Mouse (Mus musculus) limb, embryonic 14.5 days (tissue): Measurements from ENCODE around the gene Ptpdc1. TPM values are rescaled to one million over a fixed set of nuclear protein-coding genes. Genes with fewer than 3 reads are reported as not detected.

Experiments used
- ATAC-seq: fragments of 200-750 bp; cut with Nextera tagmentation; 2 replicates; pipeline ENCODE4 v1.8.0; 2017; ENCODE audit warnings: low read depth, moderate number of reproducible peaks, moderate TSS enrichment; ENCODE audit not compliant: low FRiP score
- DNase-seq: peaks from one replicate; pipeline ENCODE4 v3.0.0-alpha.2; 2015; ENCODE audit warnings: low spot score
- H3K27ac ChIP-seq: fragments of 300-500 bp; sonication (generic); replicated peaks from 2 replicates; pipeline ENCODE4 v1.5.1; 2014; ENCODE audit warnings: low read depth, mild to moderate bottlenecking, low read length, moderate library complexity, mixed read lengths
- H3K27me3 ChIP-seq: fragments of 300-500 bp; sonication (generic); 2 replicates; pipeline ENCODE4 v1.6.1; 2014; ENCODE audit warnings: low read length, mixed read lengths; ENCODE audit not compliant: control insufficient read depth, insufficient read depth
- H3K36me3 ChIP-seq: fragments of 300-500 bp; sonication (generic); 2 replicates; pipeline ENCODE4 v1.6.1; 2014; ENCODE audit warnings: mild to moderate bottlenecking, low read length, moderate library complexity, mixed read lengths; ENCODE audit not compliant: control insufficient read depth, insufficient read depth
- H3K4me1 ChIP-seq: fragments of 300-500 bp; sonication (generic); 2 replicates; pipeline ENCODE4 v1.6.1; 2014; ENCODE audit warnings: antibody characterized with exemption, low read length, mixed read lengths; ENCODE audit not compliant: control insufficient read depth, insufficient read depth
- H3K4me2 ChIP-seq: fragments of 300-500 bp; sonication (generic); replicated peaks from 2 replicates; pipeline ENCODE4 v1.6.1; 2014; ENCODE audit warnings: low read depth, mild to moderate bottlenecking, low read length, moderate library complexity; ENCODE audit not compliant: severe bottlenecking
- H3K4me3 ChIP-seq: fragments of 300-500 bp; sonication (generic); replicated peaks from 2 replicates; pipeline ENCODE4 v1.5.1; 2014; ENCODE audit warnings: low read length
- H3K9ac ChIP-seq: fragments of 300-500 bp; sonication (generic); 2 replicates; pipeline ENCODE4 v1.6.1; 2014; ENCODE audit warnings: mild to moderate bottlenecking, low read depth, low read length, moderate library complexity; ENCODE audit not compliant: severe bottlenecking
- H3K9me3 ChIP-seq: fragments of 300-500 bp; sonication (generic); 2 replicates; pipeline ENCODE4 v1.6.1; 2016; ENCODE audit warnings: low read length; ENCODE audit not compliant: control insufficient read depth
- POLR2A ChIP-seq: fragments of 200-500 bp; IDR thresholded peaks from 2 replicates; pipeline ENCODE4 v1.8.0; 2012; ENCODE audit warnings: inconsistent platforms, mild to moderate bottlenecking, moderate library complexity, borderline replicate concordance; ENCODE audit not compliant: insufficient read depth, insufficient read length; ENCODE audit errors: extremely low read depth
- WGBS: fragments of 180-500 bp; shearing (Covaris S2); extraction: QIAGEN DNeasy Blood & Tissue Kit; methylation state at CpG from one replicate; pipeline ENCODE4 v1.1.7; 2014; 5-methylcytosine and 5-hydroxymethylcytosine counted together
- microRNA counts: library from miRNA; unstranded; fragments of <30 nt; microRNA quantifications from one replicate; lab custom pipeline; 2016
- microRNA-seq: library from miRNA; unstranded; fragments of <30 nt; microRNA quantifications from one replicate; pipeline ENCODE4, GENCODE M21; 2016
- polyA plus RNA-seq, 2 experiments: library from polyadenylated mRNA; depleted of rRNA in 1 of 2; stranded (reverse) in 1 of 2; unstranded in 1 of 2; fragments of >200 nt; fragmentation: Nextera tagmentation in 1 of 2; extraction: Ambion mirVana in 1 of 2; gene quantifications; 2 replicates each; pipeline versions ENCODE4 v1.2.1 to v1.2.3; 2012 to 2014

Ptpdc1 gene
- polyA plus RNA-seq, 2 experiments = 16.3 to 20.2 TPM

DNA sequence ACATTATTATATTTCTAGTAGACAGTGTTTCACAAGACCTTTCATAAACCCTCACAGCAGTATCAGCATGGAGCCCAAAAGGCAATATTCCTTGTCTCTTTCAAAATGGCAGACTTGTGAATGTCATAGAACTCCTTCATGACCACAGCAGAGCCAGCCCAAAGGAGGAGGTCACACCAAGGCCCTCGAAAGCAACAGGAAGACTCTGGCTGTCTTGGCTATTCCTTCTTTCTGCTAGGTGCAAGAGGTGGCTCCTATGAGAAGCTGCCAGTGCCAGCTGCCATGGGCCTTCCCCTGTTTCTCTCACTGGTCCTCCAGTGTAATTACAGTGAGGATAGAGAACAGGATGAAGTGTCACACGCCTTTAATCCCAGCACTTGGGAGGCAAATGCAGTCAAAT, 96.4 kb downstream of the Ptpdc1 start:
- Histone ChIP-seq H3K9ac (no peak overlapping the region), H3K9me3 (no peaks in the 10 kb centered on the region), H3K27ac (no peak overlapping the region), H3K4me3 (no peak overlapping the region), H3K4me1 (no peaks in the 10 kb centered on the region), H3K27me3 (no peaks in the 10 kb centered on the region), H3K4me2 (no peak overlapping the region), H3K36me3 (0 out of 2 replicates have a peak, but pooled peaks cover 2% of the 10 kb centered on the region)
- no peak for TF ChIP-seq POLR2A
- ATAC-seq = 0 out of 2 replicates have a peak, but pooled peaks have one; percentile 17
- WGBS = 30% methylated on average over 2 of the region's 2 CpGs
- DNase-seq = no peak

DNA sequence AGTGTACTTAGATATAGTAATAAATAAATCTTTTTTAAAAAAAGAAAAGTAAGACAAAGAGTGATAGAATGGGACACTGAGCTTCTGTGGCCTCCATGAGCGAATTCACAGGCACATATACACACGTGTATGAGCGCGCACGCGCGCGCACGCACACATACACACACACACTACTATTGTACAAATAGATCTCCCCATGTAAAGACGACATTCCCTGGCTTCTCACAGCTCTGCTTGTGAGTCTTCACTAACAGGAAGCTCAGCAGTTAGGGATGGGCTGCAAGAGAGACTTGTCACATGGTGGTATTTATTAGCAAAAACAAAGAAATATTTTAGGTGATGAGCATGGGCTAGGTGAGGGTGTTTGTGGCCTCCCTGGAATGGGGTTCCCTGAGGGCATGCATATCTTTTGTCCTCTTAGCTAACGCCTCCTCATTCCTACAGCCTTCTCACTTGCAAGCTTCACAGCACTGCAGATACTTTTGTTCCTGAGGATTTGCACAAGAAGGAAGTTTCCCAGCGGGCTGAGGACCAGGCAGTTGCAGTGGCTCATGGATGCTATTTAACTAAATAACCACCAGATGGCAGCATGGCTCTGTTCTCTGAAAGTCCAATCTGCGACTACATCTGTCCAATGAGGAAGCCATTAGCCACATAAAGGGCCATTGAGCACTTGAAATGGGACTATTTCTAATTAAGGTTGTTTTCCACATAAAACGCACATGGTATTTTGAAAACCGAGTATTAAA, 97.2 kb downstream of the Ptpdc1 start:
- Histone ChIP-seq H3K9me3 (no peaks in the 10 kb centered on the region), H3K9ac (no peak overlapping the region), H3K36me3 (no peaks in the 10 kb centered on the region), H3K27me3 (no peaks in the 10 kb centered on the region), H3K4me2 (no peak overlapping the region), H3K27ac (no peak overlapping the region), H3K4me3 (no peak overlapping the region), H3K4me1 (no peaks in the 10 kb centered on the region)
- ATAC-seq (peak; percentile 49), DNase-seq (peak; percentile 94)
- TF ChIP-seq POLR2A = no peak
- 55% methylated on average over 15 of the region's 15 CpGs for WGBS

MicroRNAs within 50 kb of the gene (microRNA counts, 519-probe panel; counts per million panel counts)
- microRNA mmu-let-7a (lab: Ali Mortazavi, UCI) (5,244 counts per million, percentile 98 among the panel's probes with 10 or more counts), microRNA mmu-let-7d (lab: Ali Mortazavi, UCI) (5,230 counts per million, percentile 97 among the panel's probes with 10 or more counts), microRNA mmu-let-7f (lab: Ali Mortazavi, UCI) (4,566 counts per million, percentile 91 among the panel's probes with 10 or more counts)

Small RNA genes within 50 kb of the gene (microRNA-seq; reads per million reads assigned to microRNA genes)
- gene Gm24111 (not detected), gene Mirlet7a-1 (139 reads per million, percentile 50 among the genes with 10 or more reads in this experiment), gene Mirlet7d (7,731 reads per million, percentile 92 among the genes with 10 or more reads in this experiment), gene Mirlet7f-1 (not detected)

Other genes starting within 250 kb of the Ptpdc1 start
- 8.6 and 11.5 TPM in 2 replicates for gene Zfp169, start 112.2 kb downstream of the Ptpdc1 start, polyA plus RNA-seq (2012; rRNA removed)
- gene Zfp169, start 112.2 kb downstream of the Ptpdc1 start, polyA plus RNA-seq (2014; fragmentation: Nextera tagmentation; extraction: Ambion mirVana) = 5.6 and 7.6 TPM in 2 replicates
- gene A830005F24Rik, start 112.1 kb downstream of the Ptpdc1 start, polyA plus RNA-seq (2012; rRNA removed) = 0.26 and 1.6 TPM in 2 replicates
- 1.2 and 1.8 TPM in 2 replicates for gene A830005F24Rik, start 112.1 kb downstream of the Ptpdc1 start, polyA plus RNA-seq (2014; fragmentation: Nextera tagmentation; extraction: Ambion mirVana)
- gene Barx1, start 37.3 kb upstream of the Ptpdc1 start, polyA plus RNA-seq (2012; rRNA removed) = 10.0 and 11.3 TPM in 2 replicates
- 5.4 and 8.7 TPM in 2 replicates for gene Barx1, start 37.3 kb upstream of the Ptpdc1 start, polyA plus RNA-seq (2014; fragmentation: Nextera tagmentation; extraction: Ambion mirVana)
- 40.3 and 41.9 TPM in 2 replicates for gene Phf2, start 245.5 kb upstream of the Ptpdc1 start, polyA plus RNA-seq (2012; rRNA removed)
- gene Phf2, start 245.5 kb upstream of the Ptpdc1 start, polyA plus RNA-seq (2014; fragmentation: Nextera tagmentation; extraction: Ambion mirVana) = 13.2 and 15.1 TPM in 2 replicates